Mouse (Mus musculus) forebrain, embryonic 12.5 days (tissue): ENCODE data around the gene Fam172a. TPM values are rescaled to one million over a fixed set of nuclear protein-coding genes. Genes with fewer than 3 reads are reported as not detected.

Experiments used
- ATAC-seq: fragments of 200-750 bp; cut with Nextera tagmentation; 2 replicates; pipeline ENCODE4 v1.8.0; 2017; ENCODE audit warnings: moderate TSS enrichment; ENCODE audit not compliant: low FRiP score
- H3K27ac ChIP-seq: fragments of 300-500 bp; sonication (generic); 2 replicates; pipeline ENCODE4 v1.5.1; 2016; ENCODE audit warnings: mild to moderate bottlenecking
- H3K27me3 ChIP-seq: fragments of 300-500 bp; sonication (generic); 2 replicates; pipeline ENCODE4 v1.6.1; 2016; ENCODE audit warnings: mild to moderate bottlenecking
- H3K36me3 ChIP-seq: fragments of 300-500 bp; sonication (generic); replicated peaks from 2 replicates; pipeline ENCODE4 v1.6.1; 2016; ENCODE audit warnings: mild to moderate bottlenecking
- H3K4me1 ChIP-seq: fragments of 300-500 bp; sonication (generic); 2 replicates; pipeline ENCODE4 v1.6.1; 2016
- H3K4me2 ChIP-seq: fragments of 300-500 bp; sonication (generic); 2 replicates; pipeline ENCODE4 v1.6.1; 2016; ENCODE audit warnings: mild to moderate bottlenecking, moderate library complexity
- H3K4me3 ChIP-seq: fragments of 300-500 bp; sonication (generic); replicated peaks from 2 replicates; pipeline ENCODE4 v1.5.1; 2016; ENCODE audit warnings: mild to moderate bottlenecking
- H3K9ac ChIP-seq: fragments of 300-500 bp; sonication (generic); 2 replicates; pipeline ENCODE4 v1.6.1; 2016; ENCODE audit warnings: mild to moderate bottlenecking
- H3K9me3 ChIP-seq: fragments of 300-500 bp; sonication (generic); 2 replicates; pipeline ENCODE4 v1.6.1; 2016
- WGBS: fragments of 180-500 bp; shearing (Covaris S2); methylation state at CpG from one replicate; pipeline ENCODE4 v1.1.7; 2016; 5-methylcytosine and 5-hydroxymethylcytosine counted together
- polyA plus RNA-seq: library from polyadenylated mRNA; unstranded; fragments of >200 nt; fragmentation: Nextera tagmentation; extraction: Ambion mirVana; gene quantifications from 2 replicates; pipeline ENCODE4 v1.2.1, GENCODE M21; 2016

Gene Fam172a
- polyA plus RNA-seq, 1 experiment from 2014 or later, result 52.1 TPM

DNA sequence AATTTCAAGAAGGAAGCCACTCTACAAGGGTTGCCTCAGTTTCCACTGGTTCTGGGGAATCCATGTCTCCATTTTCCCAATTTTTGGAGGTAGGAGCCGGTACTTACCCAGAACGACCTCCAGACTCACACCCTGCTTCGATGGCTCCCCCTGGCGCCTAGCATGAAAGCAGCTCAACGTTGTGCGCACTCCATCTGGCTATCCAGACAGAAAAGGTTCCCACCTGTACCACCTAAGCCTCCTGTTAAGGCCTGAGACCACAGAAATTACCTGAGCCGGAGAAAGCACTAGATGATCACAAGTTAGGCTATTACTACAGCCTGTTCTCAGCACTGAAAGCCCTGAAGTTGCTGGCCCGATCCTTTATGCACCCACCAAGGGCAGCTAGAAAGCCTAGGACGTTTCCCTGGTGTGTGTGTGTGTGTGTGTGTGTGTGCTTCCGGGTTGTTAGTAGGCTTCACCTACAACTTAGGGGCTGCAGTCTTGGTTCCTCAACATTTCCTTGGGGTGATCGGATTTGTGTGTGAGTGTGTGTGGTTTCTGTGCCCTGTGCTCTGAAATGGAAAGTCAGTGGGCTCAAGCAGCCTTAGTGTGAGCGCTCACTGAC lies 484.6 kb downstream of the Fam172a start:
- WGBS, result 15% methylated on average over 12 of the region's 12 CpGs
- no peak for ATAC-seq
- Histone ChIP-seq H3K4me1 (peaks cover 76% of the 10 kb centered on the region), H3K36me3 (peaks cover 20% of the 10 kb centered on the region), H3K27me3 (peaks cover 80% of the 10 kb centered on the region), H3K9ac (peak overlapping the region; percentile 54; the same call in 1 of the 2 replicates), H3K27ac (peak overlapping the region; percentile 97), H3K9me3 (no peaks in the 10 kb centered on the region), H3K4me3 (no peak overlapping the region), H3K4me2 (peak overlapping the region; percentile 61; the same call in 1 of the 2 replicates)

DNA sequence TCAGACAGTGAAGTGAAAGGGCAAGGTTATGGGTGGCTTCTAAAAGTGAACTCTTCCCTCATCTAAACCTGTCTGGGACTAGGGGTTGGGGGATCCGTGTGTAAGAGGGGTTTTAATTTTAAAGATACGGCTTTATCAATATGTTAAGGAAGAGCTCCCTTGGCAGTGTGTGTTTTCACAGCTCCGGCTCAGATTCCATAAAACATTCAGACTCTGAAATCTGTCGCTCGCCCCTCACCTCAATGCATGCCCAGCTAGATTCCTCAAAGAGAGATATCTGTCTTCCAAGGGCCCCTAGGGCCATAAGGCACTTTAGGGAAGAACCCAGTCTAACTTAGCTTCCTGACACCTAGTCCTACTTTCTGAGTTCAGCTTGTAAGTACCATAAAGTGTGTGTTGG lies 486.0 kb downstream of the Fam172a start:
- H3K27ac ChIP-seq, result peak overlapping the region; percentile 97
- ATAC-seq, result no peak
- peak overlapping the region; percentile 47 for H3K4me2 ChIP-seq
- peaks cover 27% of the 10 kb centered on the region for H3K36me3 ChIP-seq
- peaks cover 75% of the 10 kb centered on the region for H3K27me3 ChIP-seq
- peak overlapping the region; percentile 54 for H3K9ac ChIP-seq
- 36% methylated on average over 5 of the region's 5 CpGs for WGBS
- peak overlapping the region; percentile 19 for H3K4me3 ChIP-seq
- no peaks in the 10 kb centered on the region for H3K9me3 ChIP-seq
- H3K4me1 ChIP-seq, result peaks cover 73% of the 10 kb centered on the region

DNA sequence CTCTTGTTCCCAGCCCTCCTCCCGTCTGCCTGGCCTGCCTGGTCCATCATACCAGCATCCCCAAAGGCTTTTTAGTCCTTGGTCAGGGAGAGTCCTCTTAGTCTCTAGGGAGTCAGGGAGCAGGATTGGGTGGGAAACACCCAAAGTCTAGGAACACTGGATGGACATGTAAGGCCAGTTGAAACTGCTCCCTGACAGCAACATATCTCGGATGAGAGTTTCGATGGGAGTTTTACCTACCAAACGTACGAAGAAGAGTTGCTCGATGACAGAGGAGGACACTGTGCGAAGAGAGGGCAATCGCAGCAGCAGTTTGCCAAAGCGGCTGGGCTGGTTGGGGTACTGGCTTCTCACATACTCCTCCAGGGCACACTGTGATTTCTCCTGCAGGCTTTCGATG lies 487.8 kb downstream of the Fam172a start:
- peaks cover 32% of the 10 kb centered on the region for H3K36me3 ChIP-seq
- H3K4me1 ChIP-seq, result peaks cover 57% of the 10 kb centered on the region

DNA sequence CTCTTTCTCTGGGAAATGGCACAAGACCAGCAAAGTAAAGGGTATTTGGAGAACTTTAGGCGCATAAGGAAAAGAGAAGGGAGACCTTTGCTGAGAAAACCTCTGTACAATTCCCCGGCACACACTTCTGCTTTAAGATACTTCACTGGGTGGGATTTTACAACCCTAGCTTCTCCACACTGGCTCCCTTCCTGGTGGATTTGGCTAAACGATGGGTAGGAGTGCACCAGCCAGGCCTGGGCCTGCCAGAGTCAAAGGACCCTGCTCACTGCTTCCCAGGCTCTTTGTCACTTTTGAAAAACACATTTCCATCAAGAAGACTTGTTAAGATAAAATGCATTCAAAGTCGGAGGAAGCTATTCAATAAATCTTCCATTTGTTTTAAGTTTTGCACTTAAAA lies 491.4 kb downstream of the Fam172a start:
- no peak for ATAC-seq
- peaks cover 49% of the 10 kb centered on the region for H3K27me3 ChIP-seq
- peaks cover 36% of the 10 kb centered on the region for H3K36me3 ChIP-seq
- peak overlapping the region; percentile 98 for H3K9ac ChIP-seq
- 14% methylated on average over 4 of the region's 4 CpGs for WGBS
- peak overlapping the region; percentile 95 for H3K27ac ChIP-seq
- peaks cover 29% of the 10 kb centered on the region for H3K4me1 ChIP-seq
- H3K4me3 ChIP-seq, result peak overlapping the region; percentile 96
- H3K4me2 ChIP-seq, result peak overlapping the region; percentile 70
- H3K9me3 ChIP-seq, result no peaks in the 10 kb centered on the region

More for the DNA sequence above, 487.8 kb downstream of the Fam172a start:
- peak overlapping the region; percentile 89 for H3K27ac ChIP-seq
- H3K27me3 ChIP-seq, result peaks cover 74% of the 10 kb centered on the region
- H3K9me3 ChIP-seq, result no peaks in the 10 kb centered on the region
- peak overlapping the region; percentile 70 for H3K4me2 ChIP-seq
- WGBS, result 16% methylated on average over 10 of the region's 10 CpGs
- peak overlapping the region; percentile 98 for H3K9ac ChIP-seq
- peak overlapping the region; percentile 96 for H3K4me3 ChIP-seq
- ATAC-seq, result no peak

DNA sequence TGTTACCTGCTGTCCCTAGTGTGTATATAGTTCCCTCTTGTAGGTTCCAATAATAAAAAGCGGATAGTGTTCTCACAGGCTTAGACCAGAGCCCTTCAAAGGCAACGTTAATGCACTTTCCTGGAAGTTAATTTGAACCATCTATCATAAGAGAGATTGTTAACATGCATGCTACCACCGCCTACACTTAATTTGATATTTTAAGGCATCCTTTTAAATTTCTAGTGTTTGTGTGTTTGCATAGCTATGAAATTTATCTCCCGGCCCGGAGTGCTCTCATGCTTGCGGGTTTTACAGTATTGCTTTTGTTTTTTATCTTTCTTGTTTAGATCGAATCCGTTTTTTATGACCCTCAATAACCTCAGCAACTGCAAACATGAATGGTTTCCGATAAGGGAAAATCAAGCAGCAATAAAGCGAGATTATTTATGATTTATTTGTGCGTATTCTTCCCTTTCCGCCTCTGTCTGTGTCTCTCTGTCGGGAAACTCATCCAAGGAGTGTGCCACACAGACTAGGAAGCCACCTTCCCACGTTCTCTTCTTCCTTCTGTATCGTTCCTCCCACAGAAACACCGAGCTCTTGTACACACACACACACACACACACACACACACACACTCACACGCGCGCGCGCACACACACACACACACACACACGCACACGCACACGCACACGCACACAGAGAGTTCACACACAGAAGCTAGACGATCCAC lies 492.5 kb downstream of the Fam172a start:
- Histone ChIP-seq H3K4me3 (peak overlapping the region; percentile 96), H3K4me1 (peaks cover 25% of the 10 kb centered on the region), H3K4me2 (peak overlapping the region; percentile 70), H3K9me3 (no peaks in the 10 kb centered on the region), H3K36me3 (peaks cover 36% of the 10 kb centered on the region), H3K27ac (peak overlapping the region; percentile 95), H3K9ac (peak overlapping the region; percentile 98), H3K27me3 (peaks cover 43% of the 10 kb centered on the region)
- WGBS, result 6% methylated on average over 26 of the region's 26 CpGs
- no peak for ATAC-seq

DNA sequence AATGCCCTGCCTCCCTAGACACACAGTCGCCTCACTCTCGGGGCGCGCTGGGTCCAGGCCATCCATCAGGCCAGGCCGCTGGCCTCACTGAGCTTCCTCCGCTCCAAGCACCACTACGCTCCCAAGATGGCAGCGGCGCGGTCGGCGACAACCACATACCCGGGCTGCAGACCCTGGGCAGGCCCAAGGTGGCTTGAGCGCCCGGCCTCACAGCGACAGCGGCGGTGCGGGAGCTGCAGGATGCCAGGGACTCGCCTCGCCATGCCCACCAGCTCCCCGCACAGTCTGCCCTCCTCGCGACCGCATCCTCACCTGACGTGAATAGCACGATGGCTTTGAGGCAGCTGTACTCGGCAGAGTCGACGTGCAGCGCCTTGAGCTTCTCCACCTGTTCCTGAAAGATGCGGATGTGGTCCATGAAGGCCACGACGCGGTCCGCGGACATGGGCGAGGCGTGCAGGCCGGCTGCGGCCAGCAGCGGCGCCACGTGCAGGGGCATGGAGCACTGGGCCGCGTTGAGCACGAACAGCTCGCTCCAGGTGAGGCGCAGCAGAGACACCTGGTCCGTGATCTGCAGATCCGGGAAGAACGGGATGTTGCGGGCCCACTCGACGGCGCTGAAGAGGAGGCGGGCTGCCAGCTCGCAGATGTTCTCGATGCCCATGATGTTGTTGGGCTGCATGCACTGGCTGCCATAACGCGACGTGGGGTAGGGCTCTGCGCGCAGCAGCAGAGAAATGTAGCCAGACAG lies 493.2 kb downstream of the Fam172a start:
- Histone ChIP-seq H3K4me3 (peak overlapping the region; percentile 96), H3K27ac (peak overlapping the region; percentile 95), H3K4me2 (peak overlapping the region; percentile 70), H3K27me3 (peaks cover 36% of the 10 kb centered on the region), H3K9ac (peak overlapping the region; percentile 98), H3K4me1 (peaks cover 18% of the 10 kb centered on the region), H3K9me3 (no peaks in the 10 kb centered on the region), H3K36me3 (peaks cover 29% of the 10 kb centered on the region)
- ATAC-seq, result peak; percentile 13; the same call in 1 of the 2 replicates
- WGBS, result under 1% methylated on average over 64 of the region's 64 CpGs

DNA sequence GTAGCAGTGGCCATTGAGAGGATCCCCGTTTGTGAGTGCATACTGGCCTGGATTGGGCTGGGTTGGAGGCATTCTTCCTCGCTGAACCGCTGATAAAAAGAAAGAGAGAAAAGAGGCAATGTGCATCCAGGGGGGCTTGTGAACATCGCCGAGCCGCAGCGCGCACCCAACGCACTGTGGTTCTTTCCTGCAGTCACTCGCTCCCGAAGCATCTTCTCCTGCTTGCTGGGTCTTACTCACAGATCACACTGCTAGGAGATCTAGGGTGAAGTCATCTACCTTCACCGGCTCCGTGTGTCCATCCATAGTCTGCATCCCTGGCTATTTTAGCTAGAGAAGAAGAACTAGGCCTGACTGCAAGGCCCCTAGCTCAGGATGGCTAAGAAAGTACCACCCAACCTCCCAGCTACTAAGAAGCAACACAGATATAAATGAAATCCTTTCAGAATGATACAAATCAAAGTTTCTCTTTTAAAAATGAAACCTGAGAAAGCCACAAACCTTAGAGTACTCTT lies 493.8 kb downstream of the Fam172a start:
- Histone ChIP-seq H3K27me3 (peaks cover 30% of the 10 kb centered on the region), H3K4me3 (peak overlapping the region; percentile 96), H3K4me1 (peaks cover 12% of the 10 kb centered on the region), H3K9me3 (no peaks in the 10 kb centered on the region), H3K9ac (peak overlapping the region; percentile 98), H3K27ac (peak overlapping the region; percentile 95), H3K4me2 (peak overlapping the region; percentile 70), H3K36me3 (peaks cover 26% of the 10 kb centered on the region)
- WGBS, result 3% methylated on average over 13 of the region's 13 CpGs
- ATAC-seq, result no peak

DNA sequence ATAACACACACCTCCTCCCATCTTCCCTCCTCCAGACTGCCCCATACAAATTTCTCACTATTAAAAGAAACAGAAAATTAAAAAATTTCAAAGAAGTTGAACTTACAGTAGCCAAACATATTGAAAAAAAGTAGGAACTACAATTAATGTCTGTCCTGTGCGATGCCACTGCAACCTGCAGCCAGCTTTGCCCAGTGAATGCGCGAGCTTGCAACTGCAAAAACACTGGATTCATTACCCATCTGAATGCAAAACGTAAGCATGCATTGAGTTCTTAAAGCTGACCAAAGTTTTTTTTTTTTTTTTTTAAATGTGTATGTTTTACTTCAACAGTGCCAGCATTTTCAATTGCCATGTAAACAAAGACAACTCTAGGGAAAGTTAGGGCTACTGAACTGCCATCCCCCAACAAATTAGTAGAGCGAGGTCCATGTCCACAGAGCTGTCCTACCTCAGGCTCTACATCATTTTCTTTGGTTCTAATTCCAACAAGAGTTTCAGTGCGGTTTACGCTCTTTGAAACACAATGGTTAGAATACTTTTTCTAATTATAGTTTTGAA lies 494.5 kb downstream of the Fam172a start:
- peaks cover 6% of the 10 kb centered on the region for H3K4me1 ChIP-seq
- peak overlapping the region; percentile 70 for H3K4me2 ChIP-seq
- 2% methylated on average over 7 of the region's 7 CpGs for WGBS
- peak overlapping the region; percentile 98 for H3K9ac ChIP-seq
- peaks cover 26% of the 10 kb centered on the region for H3K36me3 ChIP-seq
- peak overlapping the region; percentile 96 for H3K4me3 ChIP-seq
- peak overlapping the region; percentile 95 for H3K27ac ChIP-seq
- no peaks in the 10 kb centered on the region for H3K9me3 ChIP-seq
- peaks cover 25% of the 10 kb centered on the region for H3K27me3 ChIP-seq
- no peak for ATAC-seq

DNA sequence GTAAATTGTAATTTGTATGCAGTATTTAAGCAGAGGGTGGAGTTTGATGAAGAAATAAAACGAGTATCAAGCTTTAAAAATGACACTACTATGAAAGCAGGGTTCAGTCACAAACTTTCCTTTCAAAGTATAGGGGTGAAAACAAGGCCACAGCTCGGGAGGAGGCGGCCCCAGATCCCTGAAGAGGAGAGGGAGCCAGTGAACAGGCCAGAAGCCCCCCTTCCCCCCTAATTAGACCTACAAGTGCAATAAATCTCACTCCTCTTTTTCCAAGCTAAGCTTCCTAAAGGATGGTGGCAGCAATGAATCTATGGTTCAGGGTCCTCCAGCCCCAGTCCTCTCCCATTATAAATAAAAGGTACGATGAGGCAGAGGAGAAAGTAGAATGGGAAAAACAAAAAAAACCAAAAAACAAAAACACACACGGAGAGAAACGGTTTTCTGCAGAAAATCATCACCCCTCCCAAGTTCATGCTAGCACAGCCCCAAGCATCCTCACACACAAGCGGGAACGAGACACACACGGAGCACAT lies 495.5 kb downstream of the Fam172a start:
- H3K4me2 ChIP-seq, result peak overlapping the region; percentile 75

DNA sequence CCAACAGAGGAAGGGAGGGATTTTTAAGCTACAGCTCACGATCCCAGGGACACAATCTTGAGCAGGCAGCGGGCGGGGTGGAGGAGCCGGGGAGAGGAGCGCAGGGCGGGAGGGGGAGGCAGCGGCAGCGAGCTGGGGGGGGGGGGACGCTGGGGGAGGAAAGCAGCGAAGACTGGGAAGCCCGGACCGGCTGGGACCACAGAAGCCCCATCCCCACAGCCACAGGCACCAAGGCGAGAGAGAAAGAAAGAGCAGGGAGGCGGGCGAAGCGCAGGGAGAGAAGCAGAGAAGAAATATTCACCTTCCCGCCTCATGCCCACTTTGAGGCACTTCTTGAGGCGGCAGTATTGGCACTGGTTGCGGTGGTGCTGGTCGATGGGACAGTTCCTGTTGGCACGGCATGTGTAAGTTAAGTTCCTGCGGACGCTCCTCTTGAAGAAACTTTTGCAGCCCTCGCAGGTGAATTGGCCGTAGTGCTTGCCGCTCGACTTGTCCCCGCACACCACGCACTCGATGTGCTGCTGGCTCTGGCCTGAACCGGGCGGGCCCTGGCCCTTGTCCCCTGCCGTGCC lies 496.1 kb downstream of the Fam172a start:
- Histone ChIP-seq H3K9me3 (no peaks in the 10 kb centered on the region), H3K27me3 (peaks cover 15% of the 10 kb centered on the region), H3K27ac (peak overlapping the region; percentile 100), H3K4me3 (peak overlapping the region; percentile 96), H3K36me3 (peaks cover 17% of the 10 kb centered on the region), H3K4me2 (peak overlapping the region; percentile 75), H3K9ac (peak overlapping the region; percentile 100), H3K4me1 (no peaks in the 10 kb centered on the region; the same call in 1 of the 2 replicates)
- WGBS, result under 1% methylated on average over 31 of the region's 33 CpGs
- no peak for ATAC-seq

More for the DNA sequence above, 495.5 kb downstream of the Fam172a start:
- H3K4me3 ChIP-seq, result peak overlapping the region; percentile 96
- H3K9me3 ChIP-seq, result no peaks in the 10 kb centered on the region
- H3K9ac ChIP-seq, result peak overlapping the region; percentile 100
- H3K4me1 ChIP-seq, result no peaks in the 10 kb centered on the region; the same call in 1 of the 2 replicates
- H3K27me3 ChIP-seq, result peaks cover 18% of the 10 kb centered on the region
- WGBS, result 0% methylated on average over 9 of the region's 9 CpGs
- no peak for ATAC-seq
- H3K36me3 ChIP-seq, result peaks cover 17% of the 10 kb centered on the region
- H3K27ac ChIP-seq, result peak overlapping the region; percentile 100

DNA sequence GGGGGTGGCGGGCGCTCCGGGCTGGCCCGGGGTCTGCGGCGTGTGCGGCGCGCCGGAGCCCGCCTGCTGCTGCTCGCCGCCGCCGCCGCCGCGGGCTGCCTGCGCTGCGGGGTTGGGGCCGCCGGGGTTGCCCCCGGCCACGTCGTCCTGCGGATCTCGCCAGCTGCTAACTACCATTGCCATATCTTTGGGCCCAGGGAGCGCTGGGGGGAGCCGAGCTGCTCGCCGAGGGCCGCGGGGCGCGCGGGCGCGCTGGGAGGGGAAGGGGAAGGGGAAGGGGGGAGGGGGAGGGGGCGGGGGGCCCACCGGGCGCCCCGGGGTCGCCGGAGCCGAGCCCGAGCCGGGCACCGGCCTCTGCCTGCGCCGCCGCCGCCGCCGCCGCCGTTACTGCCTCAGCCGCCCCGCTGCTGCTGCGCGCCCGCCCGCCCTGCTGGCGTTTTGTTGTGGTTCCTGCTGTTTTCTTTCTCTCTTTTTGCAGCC lies 496.6 kb downstream of the Fam172a start:
- H3K27me3 ChIP-seq, result peaks cover 10% of the 10 kb centered on the region; the same call in 1 of the 2 replicates
- H3K36me3 ChIP-seq, result peaks cover 14% of the 10 kb centered on the region
- peak overlapping the region; percentile 75 for H3K4me2 ChIP-seq
- peak overlapping the region; percentile 96 for H3K4me3 ChIP-seq
- no peaks in the 10 kb centered on the region for H3K4me1 ChIP-seq
- no peaks in the 10 kb centered on the region for H3K9me3 ChIP-seq
- H3K9ac ChIP-seq, result peak overlapping the region; percentile 100
- 1% methylated on average over 23 of the region's 63 CpGs for WGBS
- H3K27ac ChIP-seq, result peak overlapping the region; percentile 100
- ATAC-seq, result peak; percentile 7; the same call in 1 of the 2 replicates
